Mouse (Mus musculus): ENCODE measurements at regions not wholly inside any gene's neighbourhood (a gene's known extent, or its start where the extent isn't known, plus 50 kb on each side); places are given as distances from the start of the nearest gene placed in this dataset.
A peak's percentile ranks its signal among the peaks of the same experiment; 100 is the strongest.
"Not testable (repeated sequence)": the region's sequence is repeated elsewhere in the genome, so short reads cannot be mapped to it uniquely, and the experiment has no call there.

- not testable (repeated sequence) for DNase-seq
Measured at GRCm38 (mm10) chr1:161614091-161614490, 119.6 kb downstream of the Tnfsf18 start.

GRCm38 (mm10) chr1:161613658-161614057 lies 119.2 kb downstream of the Tnfsf18 start:
- not testable (repeated sequence) for DNase-seq

GRCm38 (mm10) chr1:161607446-161607845 lies 113.0 kb downstream of the Tnfsf18 start:
- DNase-seq = no peak

- peak; percentile 16 to 27 for DNase-seq
Measured at GRCm38 (mm10) chr1:161602150-161602549, 107.7 kb downstream of the Tnfsf18 start.

- DNase-seq = no peak
Measured at GRCm38 (mm10) chr1:161601167-161601566, 106.7 kb downstream of the Tnfsf18 start.

GRCm38 (mm10) chr1:161598167-161598566 lies 103.7 kb downstream of the Tnfsf18 start:
- DNase-seq = no peak

GRCm38 (mm10) chr1:161576530-161576929 lies 82.1 kb downstream of the Tnfsf18 start:
- peak in 1 of 2 experiments; percentile 3 for DNase-seq

- no peak for DNase-seq
Measured at GRCm38 (mm10) chr1:161575939-161576338, 81.5 kb downstream of the Tnfsf18 start.

GRCm38 (mm10) chr1:161575171-161575570 lies 80.7 kb downstream of the Tnfsf18 start:
- DNase-seq = no peak

GRCm38 (mm10) chr1:161570762-161571161 lies 76.3 kb downstream of the Tnfsf18 start:
- DNase-seq = no peak

- no peak for DNase-seq
Measured at GRCm38 (mm10) chr1:161567826-161568225, 73.4 kb downstream of the Tnfsf18 start.

- DNase-seq = no peak
Measured at GRCm38 (mm10) chr1:161560368-161560767, 65.9 kb downstream of the Tnfsf18 start.
